Mouse (Mus musculus) midbrain, embryonic 12.5 days (tissue): Measurements from ENCODE around the gene Tbc1d10a. TPM values are rescaled to one million over a fixed set of nuclear protein-coding genes. Genes with fewer than 3 reads are reported as not detected.

Source experiments
- ATAC-seq: fragments of 200-750 bp; cut with Nextera tagmentation; 2 replicates; pipeline ENCODE4 v1.8.0; 2017; ENCODE audit warnings: low read depth, moderate TSS enrichment, moderate library complexity; ENCODE audit not compliant: low FRiP score
- H3K27ac ChIP-seq: fragments of 300-500 bp; sonication (generic); replicated peaks from 2 replicates; pipeline ENCODE4 v1.5.1; 2016; ENCODE audit warnings: mild to moderate bottlenecking
- H3K27me3 ChIP-seq: fragments of 300-500 bp; sonication (generic); 2 replicates; pipeline ENCODE4 v1.6.1; 2016; ENCODE audit warnings: mild to moderate bottlenecking
- H3K36me3 ChIP-seq: fragments of 300-500 bp; sonication (generic); 2 replicates; pipeline ENCODE4 v1.6.1; 2016
- H3K4me1 ChIP-seq: fragments of 300-500 bp; sonication (generic); 2 replicates; pipeline ENCODE4 v1.6.1; 2016
- H3K4me2 ChIP-seq: fragments of 300-500 bp; sonication (generic); replicated peaks from 2 replicates; pipeline ENCODE4 v1.6.1; 2016; ENCODE audit warnings: mild to moderate bottlenecking, moderate library complexity
- H3K4me3 ChIP-seq: fragments of 300-500 bp; sonication (generic); 2 replicates; pipeline ENCODE4 v1.5.1; 2016; ENCODE audit warnings: mild to moderate bottlenecking
- H3K9ac ChIP-seq: fragments of 300-500 bp; sonication (generic); replicated peaks from 2 replicates; pipeline ENCODE4 v1.6.1; 2016; ENCODE audit warnings: mild to moderate bottlenecking, moderate library complexity
- H3K9me3 ChIP-seq: fragments of 300-500 bp; sonication (generic); 2 replicates; pipeline ENCODE4 v1.6.1; 2016; ENCODE audit warnings: mild to moderate bottlenecking
- WGBS: fragments of 180-500 bp; shearing (Covaris S2); methylation state at CpG from one replicate; pipeline ENCODE4 v1.1.7; 2016; 5-methylcytosine and 5-hydroxymethylcytosine counted together
- polyA plus RNA-seq: library from polyadenylated mRNA; unstranded; fragments of >200 nt; fragmentation: Nextera tagmentation; extraction: Ambion mirVana; gene quantifications from 2 replicates; pipeline ENCODE4 v1.2.1, GENCODE M21; 2016

Gene Tbc1d10a
- polyA plus RNA-seq, 1 experiment from 2014 or later, result 28.7 TPM

DNA sequence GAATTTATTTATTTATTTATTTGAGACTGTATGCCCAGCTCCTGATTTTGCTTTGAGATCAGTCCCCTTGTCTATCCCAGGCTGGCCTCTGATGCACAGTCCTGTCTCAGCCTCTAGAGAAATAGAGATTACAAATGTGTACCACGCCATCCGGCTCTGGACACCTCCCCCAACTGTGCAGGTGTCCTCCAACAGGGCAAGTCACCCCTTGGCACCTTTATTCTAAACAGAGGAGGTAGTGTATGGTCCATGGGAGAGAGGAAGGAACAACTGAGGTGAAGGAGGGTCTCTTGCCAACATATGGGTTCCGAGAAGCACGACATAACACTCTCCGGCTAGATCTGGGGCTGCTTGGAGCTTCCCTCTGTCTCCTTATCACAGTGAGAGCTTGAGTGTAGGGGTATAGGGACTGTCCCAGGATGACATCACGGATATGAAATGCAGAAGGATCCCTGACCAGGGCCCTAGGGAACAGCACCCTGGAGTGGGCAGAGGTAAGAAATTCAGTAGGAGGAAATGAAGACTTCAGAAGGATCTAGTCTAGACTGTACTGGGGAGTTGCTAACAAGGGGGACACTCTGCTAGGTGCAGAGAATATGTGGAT, 48.6 kb downstream of the Tbc1d10a start:
- Histone ChIP-seq H3K9ac (no peak overlapping the region), H3K4me2 (no peak overlapping the region), H3K27ac (no peak overlapping the region), H3K9me3 (no peaks in the 10 kb centered on the region), H3K36me3 (no peaks in the 10 kb centered on the region), H3K4me1 (no peaks in the 10 kb centered on the region; the same call in 1 of the 2 replicates), H3K27me3 (no peaks in the 10 kb centered on the region), H3K4me3 (no peak overlapping the region)
- WGBS, result 85% methylated on average over 6 of the region's 6 CpGs
- no peak for ATAC-seq

DNA sequence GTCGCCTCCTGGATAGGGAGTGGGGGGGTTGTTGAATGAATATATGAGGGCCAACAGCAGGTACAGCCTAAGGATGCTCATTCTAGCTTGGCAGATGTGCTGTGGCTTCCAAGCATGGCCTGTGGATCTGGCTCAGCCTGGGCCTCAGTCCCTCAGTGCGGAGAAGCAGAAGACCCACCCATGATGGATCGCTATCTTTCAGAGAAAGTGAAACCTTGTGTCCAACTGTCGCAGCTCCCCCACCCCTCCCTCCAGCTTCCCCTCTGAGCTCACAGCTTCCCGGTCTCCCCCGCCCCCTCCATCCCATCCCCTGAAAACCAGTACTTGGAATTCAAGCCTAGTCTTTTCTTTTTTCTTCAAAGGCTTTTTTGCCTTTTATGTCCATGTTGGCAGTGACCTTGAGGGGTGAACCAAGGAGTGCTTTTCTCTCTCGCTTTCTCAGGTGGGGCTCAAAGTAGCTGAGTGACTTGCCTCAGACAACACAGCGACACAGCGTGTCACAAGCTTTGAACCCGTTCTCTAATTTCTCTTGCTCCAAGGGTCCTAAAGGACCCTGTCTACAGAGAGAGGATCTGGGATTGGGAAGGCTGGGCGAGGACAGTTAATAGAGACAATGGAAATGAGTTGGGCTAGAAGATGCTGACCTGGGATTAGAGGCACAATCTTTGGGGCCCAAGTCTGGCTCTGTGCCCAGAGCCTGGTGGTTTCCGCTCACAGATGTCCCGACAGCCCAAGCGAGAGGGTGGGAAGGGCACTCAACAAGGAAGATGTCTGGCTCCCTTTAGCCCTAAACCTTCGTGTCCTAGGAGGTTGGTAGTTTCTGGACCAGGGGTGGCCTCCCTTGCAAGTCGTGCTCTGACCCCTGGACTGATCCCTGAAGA, 49.3 kb downstream of the Tbc1d10a start, which contains the start of gene Osm:
TSS of gene Osm (plus strand) at position 756 of the 881 bp plus-strand sequence.
- Histone ChIP-seq H3K4me1 (no peaks in the 10 kb centered on the region; the same call in 1 of the 2 replicates), H3K4me2 (no peak within 1 kb of the TSS), H3K4me3 (no peak within 1 kb of the TSS), H3K9me3 (no peaks in the 10 kb centered on the region), H3K9ac (no peak within 1 kb of the TSS), H3K27me3 (no peaks in the 10 kb centered on the region), H3K36me3 (no peaks in the 10 kb centered on the region), H3K27ac (no peak within 1 kb of the TSS)
- 72% methylated on average over 16 of the region's 16 CpGs for WGBS
- no peak for ATAC-seq

DNA sequence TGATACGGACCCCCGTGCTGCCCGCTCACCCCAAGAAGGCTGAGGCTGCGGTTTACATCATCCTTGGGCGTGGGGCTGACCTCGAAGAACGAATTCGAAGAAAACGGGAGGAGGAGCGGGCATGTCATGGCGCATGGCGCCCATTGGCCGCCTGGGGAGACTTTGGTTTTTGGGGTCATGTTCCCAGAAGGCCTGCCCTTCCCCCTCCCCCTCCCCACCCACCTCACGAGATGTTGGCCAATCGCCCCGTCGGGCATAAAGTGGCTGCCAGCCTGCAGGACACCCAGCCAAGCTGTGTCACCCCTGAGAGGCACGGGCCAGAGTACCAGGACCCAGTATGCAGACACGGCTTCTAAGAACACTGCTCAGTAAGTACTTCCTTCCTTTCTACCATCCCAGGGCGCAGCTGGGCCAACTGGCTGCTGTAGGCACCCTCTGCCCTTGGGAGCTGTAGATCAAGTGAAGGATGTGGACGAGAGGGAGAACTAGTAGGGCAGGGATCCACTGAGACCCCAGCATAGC, 50.0 kb downstream of the Tbc1d10a start:
- Histone ChIP-seq H3K4me1 (no peaks in the 10 kb centered on the region; the same call in 1 of the 2 replicates), H3K27ac (no peak overlapping the region), H3K4me3 (no peak overlapping the region), H3K27me3 (no peaks in the 10 kb centered on the region), H3K36me3 (no peaks in the 10 kb centered on the region), H3K9me3 (no peaks in the 10 kb centered on the region), H3K9ac (no peak overlapping the region), H3K4me2 (no peak overlapping the region)
- ATAC-seq, result no peak
- 91% methylated on average over 21 of the region's 21 CpGs for WGBS

DNA sequence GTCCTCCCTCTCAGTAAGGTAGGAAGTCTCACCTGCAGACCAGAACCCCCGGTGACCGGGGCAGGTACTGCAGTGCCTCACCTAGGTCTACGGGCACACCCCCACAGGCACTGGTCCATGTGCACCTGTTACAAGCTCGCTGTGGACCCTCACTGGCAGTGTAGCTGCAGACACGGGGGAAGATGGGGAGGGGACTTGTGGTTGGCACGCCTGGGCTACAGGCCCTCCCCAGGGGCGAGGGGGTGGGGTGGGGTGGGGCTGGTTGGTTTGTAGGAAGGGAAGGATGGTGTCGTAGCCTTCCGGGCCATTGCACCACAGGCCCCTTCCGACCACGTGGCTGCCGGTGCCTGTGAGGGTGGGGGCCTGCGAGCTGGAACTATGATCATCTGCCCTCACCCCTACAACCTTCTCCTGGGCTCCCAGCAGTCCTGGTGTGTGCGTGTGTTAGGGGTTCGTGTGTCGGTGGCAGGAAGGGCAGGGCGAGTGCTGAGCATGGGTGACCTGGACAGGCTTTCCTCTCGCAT, 50.9 kb downstream of the Tbc1d10a start:
- Histone ChIP-seq H3K9me3 (no peaks in the 10 kb centered on the region), H3K27me3 (no peaks in the 10 kb centered on the region), H3K36me3 (no peaks in the 10 kb centered on the region), H3K9ac (no peak overlapping the region), H3K27ac (no peak overlapping the region), H3K4me1 (no peaks in the 10 kb centered on the region; the same call in 1 of the 2 replicates), H3K4me2 (no peak overlapping the region), H3K4me3 (no peak overlapping the region)
- ATAC-seq, result no peak
- WGBS, result 88% methylated on average over 17 of the region's 18 CpGs

DNA sequence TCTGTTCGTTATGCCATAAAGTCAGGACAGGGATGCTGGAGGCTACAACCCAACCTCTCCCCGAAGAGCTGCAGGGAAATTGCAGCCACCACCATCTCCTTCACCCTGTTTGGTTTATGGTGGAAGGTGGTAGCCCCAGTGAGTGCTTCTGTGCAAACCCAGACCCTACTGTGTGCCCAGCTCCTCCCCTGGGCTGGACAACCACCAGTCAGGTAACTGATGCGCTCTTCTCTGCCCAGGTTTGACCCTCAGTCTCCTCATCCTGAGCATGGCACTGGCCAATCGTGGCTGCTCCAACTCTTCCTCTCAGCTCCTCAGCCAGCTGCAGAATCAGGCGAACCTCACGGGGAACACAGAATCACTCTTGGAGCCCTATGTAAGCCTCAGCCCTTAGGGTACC, 51.6 kb downstream of the Tbc1d10a start:
- H3K27ac ChIP-seq, result no peak overlapping the region
- no peak overlapping the region for H3K4me3 ChIP-seq
- ATAC-seq, result no peak
- H3K9ac ChIP-seq, result no peak overlapping the region
- no peak overlapping the region for H3K4me2 ChIP-seq
- WGBS, result 91% methylated on average over 6 of the region's 6 CpGs
- H3K4me1 ChIP-seq, result no peaks in the 10 kb centered on the region; the same call in 1 of the 2 replicates
- no peaks in the 10 kb centered on the region for H3K36me3 ChIP-seq
- H3K9me3 ChIP-seq, result no peaks in the 10 kb centered on the region
- no peaks in the 10 kb centered on the region for H3K27me3 ChIP-seq

DNA sequence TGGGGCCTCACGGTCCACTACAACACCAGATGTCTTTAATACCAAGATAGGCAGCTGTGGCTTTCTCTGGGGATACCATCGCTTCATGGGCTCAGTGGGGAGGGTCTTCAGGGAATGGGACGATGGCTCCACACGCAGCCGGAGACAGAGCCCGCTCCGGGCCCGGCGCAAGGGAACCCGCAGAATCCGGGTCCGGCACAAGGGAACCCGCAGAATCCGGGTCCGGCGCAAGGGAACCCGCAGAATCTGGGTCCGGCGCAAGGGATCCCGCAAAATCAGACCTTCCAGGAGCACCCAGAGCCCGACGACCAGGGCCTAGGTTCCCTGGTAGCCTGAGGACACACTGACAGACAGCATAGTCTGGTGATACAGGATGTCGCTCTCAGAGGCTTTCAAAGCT, 53.1 kb downstream of the Tbc1d10a start:
- ATAC-seq, result no peak
- H3K27me3 ChIP-seq, result no peaks in the 10 kb centered on the region
- H3K36me3 ChIP-seq, result no peaks in the 10 kb centered on the region
- H3K9ac ChIP-seq, result no peak overlapping the region
- 94% methylated on average over 23 of the region's 23 CpGs for WGBS
- H3K4me1 ChIP-seq, result no peaks in the 10 kb centered on the region; the same call in 1 of the 2 replicates
- H3K27ac ChIP-seq, result no peak overlapping the region
- H3K4me2 ChIP-seq, result no peak overlapping the region
- H3K4me3 ChIP-seq, result no peak overlapping the region
- H3K9me3 ChIP-seq, result no peaks in the 10 kb centered on the region

DNA sequence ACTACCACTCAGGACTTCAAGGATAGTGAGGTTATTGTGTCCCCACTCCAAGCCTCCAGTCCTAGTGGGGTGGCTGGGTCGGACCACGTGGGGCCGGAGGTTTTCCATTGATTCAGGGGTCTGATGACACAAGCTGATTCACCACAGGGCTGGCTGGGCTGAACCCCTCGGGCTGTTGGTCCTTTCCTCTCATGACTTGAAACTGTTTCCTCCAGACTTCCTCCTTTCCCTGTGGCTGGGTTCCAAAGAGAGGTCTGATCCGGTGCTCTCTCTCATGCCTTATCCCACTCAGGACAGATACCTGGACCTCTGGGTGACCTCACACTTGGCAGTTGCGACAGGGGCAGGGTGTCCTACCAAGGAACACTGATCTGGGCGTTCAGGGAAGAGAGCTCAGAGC, 53.6 kb downstream of the Tbc1d10a start:
- Histone ChIP-seq H3K4me2 (no peak overlapping the region), H3K36me3 (no peaks in the 10 kb centered on the region), H3K9me3 (no peaks in the 10 kb centered on the region), H3K9ac (no peak overlapping the region), H3K27me3 (no peaks in the 10 kb centered on the region), H3K4me1 (no peaks in the 10 kb centered on the region; the same call in 1 of the 2 replicates), H3K4me3 (no peak overlapping the region), H3K27ac (no peak overlapping the region)
- no peak for ATAC-seq
- WGBS, result 80% methylated on average over 7 of the region's 7 CpGs

DNA sequence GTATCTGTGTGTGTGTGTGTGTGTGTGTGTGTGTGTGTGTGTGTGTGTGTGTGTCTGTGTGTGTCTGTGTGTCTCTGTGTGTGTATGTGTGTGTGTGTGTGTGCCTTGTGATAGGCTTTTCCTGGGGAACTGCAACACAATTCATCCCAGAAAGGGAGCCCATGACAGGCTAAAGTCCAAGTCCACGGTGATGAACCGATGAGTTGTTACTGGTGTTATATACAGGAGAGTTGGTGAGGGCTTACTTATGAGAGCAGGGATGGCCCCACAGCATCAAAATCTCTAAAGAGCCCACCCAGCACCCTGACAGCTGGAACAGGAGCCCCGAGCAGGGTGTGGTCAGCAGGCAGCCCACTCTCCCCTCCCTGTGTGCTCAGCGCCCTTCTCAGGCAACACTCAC, 54.6 kb downstream of the Tbc1d10a start:
- Histone ChIP-seq H3K4me2 (no peak overlapping the region), H3K36me3 (no peaks in the 10 kb centered on the region), H3K27ac (no peak overlapping the region), H3K4me3 (no peak overlapping the region), H3K9me3 (no peaks in the 10 kb centered on the region), H3K27me3 (no peaks in the 10 kb centered on the region), H3K9ac (no peak overlapping the region), H3K4me1 (no peaks in the 10 kb centered on the region)
- 86% methylated on average over 4 of the region's 4 CpGs for WGBS
- no peak for ATAC-seq

DNA sequence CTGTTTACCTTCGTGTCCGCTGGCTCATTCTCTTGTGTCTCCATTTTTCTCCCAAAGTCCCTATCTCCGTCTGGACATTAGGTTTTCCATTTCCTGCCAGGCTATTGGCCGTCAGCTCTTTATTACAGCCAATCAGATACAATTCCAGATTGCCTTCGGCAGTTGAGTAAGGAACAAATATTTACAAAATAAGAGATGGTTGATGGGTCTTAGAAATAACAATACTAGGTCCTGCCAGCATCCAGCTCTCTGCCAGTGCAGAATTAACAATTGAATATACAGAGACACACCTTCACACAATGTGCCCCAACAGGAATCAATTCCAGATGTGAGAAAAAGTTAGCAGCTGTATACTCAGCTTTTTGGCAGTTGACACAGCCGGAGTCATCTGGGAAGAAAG, 59.5 kb downstream of the Tbc1d10a start:
- Histone ChIP-seq H3K36me3 (no peaks in the 10 kb centered on the region), H3K9ac (no peak overlapping the region), H3K4me2 (no peak overlapping the region), H3K4me3 (no peak overlapping the region), H3K27me3 (no peaks in the 10 kb centered on the region), H3K4me1 (no peaks in the 10 kb centered on the region), H3K27ac (no peak overlapping the region), H3K9me3 (no peaks in the 10 kb centered on the region)
- 73% methylated on average over 6 of the region's 6 CpGs for WGBS
- no peak for ATAC-seq

DNA sequence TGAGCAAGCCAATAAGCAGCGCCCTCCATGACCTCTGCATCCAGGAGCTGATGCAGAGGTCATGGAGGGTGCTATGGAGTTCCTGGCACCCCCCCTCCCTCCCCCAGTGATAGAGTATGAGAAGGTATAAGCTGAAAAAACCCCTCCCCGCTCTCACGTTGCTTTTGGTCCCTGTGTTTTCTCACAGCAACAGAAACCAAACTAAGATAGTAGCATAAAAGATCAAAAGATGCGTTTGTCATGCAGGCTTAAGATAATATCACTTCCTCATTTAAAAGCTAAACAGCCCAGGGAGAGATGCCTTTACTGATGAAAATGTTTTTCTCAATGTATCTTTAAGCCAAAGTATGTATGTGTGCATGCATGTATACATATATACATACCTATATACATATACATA, 60.0 kb downstream of the Tbc1d10a start:
- WGBS, result 70% methylated on average over 4 of the region's 4 CpGs
- no peak for ATAC-seq
- Histone ChIP-seq H3K27me3 (no peaks in the 10 kb centered on the region), H3K4me3 (no peak overlapping the region), H3K27ac (no peak overlapping the region), H3K4me1 (no peaks in the 10 kb centered on the region), H3K9me3 (no peaks in the 10 kb centered on the region), H3K9ac (no peak overlapping the region), H3K36me3 (no peaks in the 10 kb centered on the region), H3K4me2 (no peak overlapping the region)

DNA sequence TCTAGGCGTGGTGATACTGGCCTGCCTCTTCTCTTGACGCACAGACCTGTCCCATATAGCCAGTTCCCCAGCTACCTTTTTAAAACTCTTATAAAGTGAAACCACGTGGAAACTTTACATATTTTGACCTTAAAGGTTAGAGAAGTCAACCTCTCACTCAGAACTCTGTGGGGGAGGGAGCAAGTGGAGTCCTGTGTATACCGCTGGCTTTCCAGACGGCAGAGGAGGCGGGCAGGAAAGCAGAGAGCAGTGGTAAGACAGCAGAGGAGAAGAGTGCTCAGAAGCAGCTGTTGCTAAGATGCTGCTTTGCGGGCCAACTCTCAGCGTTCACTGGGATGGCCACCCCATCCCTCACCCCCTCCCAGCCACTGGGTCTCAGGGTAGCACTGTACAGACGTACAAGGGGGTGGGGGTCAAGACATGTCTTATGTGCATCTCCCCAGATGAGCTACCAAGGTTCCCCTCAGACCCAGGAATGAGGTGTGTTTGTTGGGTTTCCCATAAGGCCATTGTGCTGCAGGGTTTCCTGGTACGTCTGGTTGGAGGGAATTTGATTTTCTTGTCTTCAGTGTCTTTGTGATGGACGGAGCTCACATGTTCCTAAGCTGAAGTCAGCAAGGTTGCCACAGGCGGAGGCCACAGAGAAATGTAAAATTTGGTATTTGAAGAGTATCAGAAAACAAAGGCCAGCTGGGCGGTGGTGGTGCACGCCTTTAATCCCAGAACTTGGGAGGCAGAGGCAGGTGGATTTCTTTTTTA, 60.8 kb downstream of the Tbc1d10a start:
- Histone ChIP-seq H3K9me3 (no peaks in the 10 kb centered on the region), H3K27ac (no peak overlapping the region), H3K9ac (no peak overlapping the region), H3K4me2 (no peak overlapping the region), H3K4me3 (no peak overlapping the region), H3K27me3 (no peaks in the 10 kb centered on the region), H3K4me1 (no peaks in the 10 kb centered on the region), H3K36me3 (no peaks in the 10 kb centered on the region)
- WGBS, result 82% methylated on average over 14 of the region's 14 CpGs
- no peak for ATAC-seq
